Mouse (Mus musculus): ENCODE data around the gene Gm49405. TPM values are rescaled to one million over a fixed set of nuclear protein-coding genes. Genes with fewer than 3 reads are reported as not detected.
A peak's percentile ranks its signal among the peaks of the same experiment; 100 is the strongest.

The Gm49405 gene
- polyA plus RNA-seq, 1 experiment from 2014 or later, result 6.0 TPM

- Histone ChIP-seq H3K4me1 (replicated peaks) (peaks cover 20% of the 10 kb centered on the region), H3K9me3 (no peaks in the 10 kb centered on the region), H3K27ac (replicated peaks) (no peak overlapping the region), H3K27me3 (no peaks in the 10 kb centered on the region), H3K36me3 (peaks cover 19% of the 10 kb centered on the region), H3K4me2 (peak overlapping the region; percentile 91), H3K9ac (peak overlapping the region; percentile 88), H3K4me3 (0 out of 2 replicates have a peak overlapping the region, but pooled peaks have one; percentile 62)
- WGBS, result 84% methylated on average over 5 of the region's 5 CpGs
- no peak for ATAC-seq (ENCODE audit: low read depth)
Measured at GRCm38 (mm10) chr19:4001752-4002151, 1.3 kb downstream of the Gm49405 start.

- Histone ChIP-seq H3K4me1 (replicated peaks) (peaks cover 20% of the 10 kb centered on the region), H3K9me3 (no peaks in the 10 kb centered on the region), H3K4me2 (no peak within 1 kb of the TSS), H3K9ac (peak within 1 kb of the TSS; percentile 88; the same call in 1 of the 2 replicates), H3K27me3 (no peaks in the 10 kb centered on the region), H3K4me3 (no peak within 1 kb of the TSS), H3K27ac (replicated peaks) (no peak within 1 kb of the TSS), H3K36me3 (peaks cover 33% of the 10 kb centered on the region)
- WGBS, result 85% methylated on average over 1 of the region's 1 CpGs
- no peak for ATAC-seq (ENCODE audit: low read depth)
Measured at GRCm38 (mm10) chr19:4003112-4003511, 2.7 kb downstream of the Gm49405 start, which contains the start of gene Doc2g. Gene Doc2g (plus strand): TSS chr19:4003313.

GRCm38 (mm10) chr19:4003641-4004040, 3.2 kb downstream of the Gm49405 start:
- ATAC-seq (ENCODE audit: low read depth), result no peak
- peaks cover 38% of the 10 kb centered on the region for H3K36me3 ChIP-seq
- no peaks in the 10 kb centered on the region for H3K9me3 ChIP-seq
- H3K4me1 ChIP-seq (replicated peaks), result peaks cover 20% of the 10 kb centered on the region
- no peak overlapping the region for H3K4me2 ChIP-seq
- H3K27ac ChIP-seq (replicated peaks), result no peak overlapping the region
- H3K9ac ChIP-seq, result no peak overlapping the region
- no peaks in the 10 kb centered on the region for H3K27me3 ChIP-seq
- WGBS, result 81% methylated on average over 12 of the region's 12 CpGs
- H3K4me3 ChIP-seq, result no peak overlapping the region

GRCm38 (mm10) chr19:4004331-4004730, 3.9 kb downstream of the Gm49405 start:
- Histone ChIP-seq H3K9ac (no peak overlapping the region), H3K9me3 (no peaks in the 10 kb centered on the region), H3K27ac (replicated peaks) (no peak overlapping the region), H3K4me2 (no peak overlapping the region), H3K36me3 (peaks cover 45% of the 10 kb centered on the region), H3K4me1 (replicated peaks) (peaks cover 19% of the 10 kb centered on the region), H3K27me3 (no peaks in the 10 kb centered on the region), H3K4me3 (no peak overlapping the region)
- ATAC-seq (ENCODE audit: low read depth), result no peak
- WGBS, result 90% methylated on average over 15 of the region's 15 CpGs

GRCm38 (mm10) chr19:4005091-4005490, 4.7 kb downstream of the Gm49405 start:
- no peak for ATAC-seq (ENCODE audit: low read depth)
- Histone ChIP-seq H3K9me3 (no peaks in the 10 kb centered on the region), H3K27me3 (no peaks in the 10 kb centered on the region), H3K4me3 (no peak overlapping the region), H3K27ac (replicated peaks) (no peak overlapping the region), H3K36me3 (peaks cover 53% of the 10 kb centered on the region), H3K4me1 (replicated peaks) (peaks cover 13% of the 10 kb centered on the region), H3K9ac (no peak overlapping the region), H3K4me2 (no peak overlapping the region)
- WGBS, result 92% methylated on average over 9 of the region's 9 CpGs

GRCm38 (mm10) chr19:4005971-4006370, 5.5 kb downstream of the Gm49405 start:
- WGBS, result 93% methylated on average over 8 of the region's 8 CpGs
- ATAC-seq (ENCODE audit: low read depth), result no peak
- Histone ChIP-seq H3K9ac (no peak overlapping the region), H3K9me3 (no peaks in the 10 kb centered on the region), H3K4me2 (no peak overlapping the region), H3K36me3 (peaks cover 59% of the 10 kb centered on the region), H3K4me3 (no peak overlapping the region), H3K27ac (replicated peaks) (no peak overlapping the region), H3K4me1 (replicated peaks) (peaks cover 13% of the 10 kb centered on the region), H3K27me3 (no peaks in the 10 kb centered on the region)

- Histone ChIP-seq H3K4me2 (no peak overlapping the region), H3K27me3 (no peaks in the 10 kb centered on the region), H3K9me3 (no peaks in the 10 kb centered on the region), H3K9ac (no peak overlapping the region; the same call in 1 of the 2 replicates), H3K4me1 (replicated peaks) (peaks cover 20% of the 10 kb centered on the region), H3K4me3 (no peak overlapping the region; the same call in 1 of the 2 replicates), H3K27ac (replicated peaks) (no peak overlapping the region), H3K36me3 (peaks cover 49% of the 10 kb centered on the region)
- no peak for ATAC-seq (ENCODE audit: low read depth)
- WGBS, result 94% methylated on average over 5 of the region's 5 CpGs
Measured at GRCm38 (mm10) chr19:4011086-4011485, 10.7 kb downstream of the Gm49405 start.

GRCm38 (mm10) chr19:4012432-4013022, 12.1 kb downstream of the Gm49405 start, which contains the start of gene Ndufv1:
Gene Ndufv1 (minus strand): TSS chr19:4012806.
- H3K36me3 ChIP-seq, result peaks cover 34% of the 10 kb centered on the region
- H3K27me3 ChIP-seq, result no peaks in the 10 kb centered on the region
- H3K9me3 ChIP-seq, result no peaks in the 10 kb centered on the region
- under 1% methylated on average over 45 of the region's 45 CpGs for WGBS
- H3K9ac ChIP-seq, result peak within 1 kb of the TSS; percentile 80
- ATAC-seq (ENCODE audit: low read depth), result peak; percentile 99
- peaks cover 20% of the 10 kb centered on the region for H3K4me1 ChIP-seq (replicated peaks)
- peak within 1 kb of the TSS; percentile 61 for H3K4me2 ChIP-seq
- peak within 1 kb of the TSS; percentile 73 for H3K27ac ChIP-seq (replicated peaks)
- peak within 1 kb of the TSS; percentile 79 for H3K4me3 ChIP-seq

- no peak; the same call in 1 of the 2 replicates for ATAC-seq (ENCODE audit: low read depth)
- Histone ChIP-seq H3K4me2 (peak overlapping the region; percentile 47), H3K9ac (peak overlapping the region; percentile 44), H3K4me1 (replicated peaks) (peaks cover 20% of the 10 kb centered on the region), H3K36me3 (peaks cover 29% of the 10 kb centered on the region), H3K27me3 (no peaks in the 10 kb centered on the region), H3K9me3 (no peaks in the 10 kb centered on the region), H3K4me3 (peak overlapping the region; percentile 79), H3K27ac (replicated peaks) (no peak overlapping the region)
- WGBS, result 21% methylated on average over 9 of the region's 9 CpGs
Measured at GRCm38 (mm10) chr19:4013066-4013465, 12.6 kb downstream of the Gm49405 start.

- H3K4me2 ChIP-seq, result no peak overlapping the region
- peaks cover 20% of the 10 kb centered on the region for H3K4me1 ChIP-seq (replicated peaks)
- no peak overlapping the region for H3K9ac ChIP-seq
- H3K36me3 ChIP-seq, result peaks cover 11% of the 10 kb centered on the region
- H3K27me3 ChIP-seq, result no peaks in the 10 kb centered on the region
- ATAC-seq (ENCODE audit: low read depth), result no peak
- no peaks in the 10 kb centered on the region for H3K9me3 ChIP-seq
- no peak overlapping the region for H3K27ac ChIP-seq (replicated peaks)
- no peak overlapping the region for H3K4me3 ChIP-seq
Measured at GRCm38 (mm10) chr19:4014802-4015201, 14.4 kb downstream of the Gm49405 start.

GRCm38 (mm10) chr19:4015635-4016034, 15.2 kb downstream of the Gm49405 start:
- H3K27ac ChIP-seq (replicated peaks), result no peak overlapping the region
- H3K4me1 ChIP-seq (replicated peaks), result peaks cover 20% of the 10 kb centered on the region
- WGBS, result 64% methylated on average over 5 of the region's 5 CpGs
- 0 out of 2 replicates have a peak overlapping the region, but pooled peaks have one; percentile 5 for H3K9ac ChIP-seq
- H3K9me3 ChIP-seq, result no peaks in the 10 kb centered on the region
- no peak for ATAC-seq (ENCODE audit: low read depth)
- no peak overlapping the region for H3K4me3 ChIP-seq
- H3K27me3 ChIP-seq, result no peaks in the 10 kb centered on the region
- peaks cover 4% of the 10 kb centered on the region; the same call in 1 of the 2 replicates for H3K36me3 ChIP-seq
- no peak overlapping the region for H3K4me2 ChIP-seq

GRCm38 (mm10) chr19:4017921-4018587, 17.6 kb downstream of the Gm49405 start:
- 74% methylated on average over 10 of the region's 10 CpGs for WGBS
- Histone ChIP-seq H3K27ac (replicated peaks) (no peak overlapping the region), H3K9ac (0 out of 2 replicates have a peak overlapping the region, but pooled peaks have one; percentile 26), H3K4me2 (no peak overlapping the region), H3K36me3 (no peaks in the 10 kb centered on the region), H3K4me3 (no peak overlapping the region), H3K4me1 (replicated peaks) (peaks cover 5% of the 10 kb centered on the region; the same call in 1 of the 2 replicates), H3K27me3 (no peaks in the 10 kb centered on the region), H3K9me3 (no peaks in the 10 kb centered on the region)
- ATAC-seq (ENCODE audit: low read depth), result no peak
